Mouse (Mus musculus) bone marrow, adult 2 months (tissue): Measurements from ENCODE around the gene Chrna1. TPM values are rescaled to one million over a fixed set of nuclear protein-coding genes. Genes with fewer than 3 reads are reported as not detected.
"Not testable (repeated sequence)": the region's sequence is repeated elsewhere in the genome, so short reads cannot be mapped to it uniquely, and the experiment has no call there.

Source experiments
- H3K27ac ChIP-seq: fragments of 200-500 bp; 2 replicates; pipeline ENCODE4 v1.5.1; 2012; ENCODE audit warnings: low read depth, mild to moderate bottlenecking, control low read depth, inconsistent platforms, low read length; ENCODE audit not compliant: control insufficient read depth, poor library complexity, insufficient read depth
- H3K4me1 ChIP-seq: fragments of 200-500 bp; 2 replicates; pipeline ENCODE4 v1.6.1; 2011; ENCODE audit warnings: low read length; ENCODE audit not compliant: control insufficient read depth, insufficient read depth
- H3K4me3 ChIP-seq: fragments of 200-500 bp; replicated peaks from 2 replicates; pipeline ENCODE3; 2011; ENCODE audit warnings: mild to moderate bottlenecking, low read depth, low read length, control low read depth; ENCODE audit not compliant: control insufficient read depth
- CTCF ChIP-seq: fragments of 200-500 bp; IDR thresholded peaks from 2 replicates; pipeline ENCODE4 v1.5.1; 2011; ENCODE audit warnings: low read length, control low read depth; ENCODE audit not compliant: control insufficient read depth, insufficient read depth
- POLR2A ChIP-seq: fragments of 200-500 bp; IDR thresholded peaks from 2 replicates; pipeline ENCODE4 v1.6.1; 2011; ENCODE audit warnings: low read depth, mild to moderate bottlenecking, control low read depth, low read length, borderline replicate concordance; ENCODE audit not compliant: control insufficient read depth
- WGBS: fragments of 180-500 bp; shearing (Covaris S2); methylation state at CpG from one replicate; pipeline ENCODE4 v1.1.7; 2018; 5-methylcytosine and 5-hydroxymethylcytosine counted together
- polyA plus RNA-seq: library from polyadenylated mRNA; stranded (reverse); fragments of >200 nt; gene quantifications from 2 replicates; pipeline ENCODE4 v1.2.4, GENCODE M21; 2011; ENCODE audit warnings: low replicate concordance; ENCODE audit not compliant: missing spikeins, insufficient read depth, insufficient read length

The Chrna1 gene
- polyA plus RNA-seq, 1 experiment, result not detected

- no peak overlapping the region for H3K4me3 ChIP-seq
- WGBS, result 37% methylated on average over 23 of the region's 23 CpGs
- TF ChIP-seq POLR2A, result no peak
- no peak for TF ChIP-seq CTCF
- no peak overlapping the region for H3K27ac ChIP-seq
- H3K4me1 ChIP-seq, result peaks cover 4% of the 10 kb centered on the region; the same call in 1 of the 2 replicates
Measured at GRCm38 (mm10) chr2:73560899-73561664, 19.1 kb downstream of the Chrna1 start.

- no peak for TF ChIP-seq POLR2A
- no peak for TF ChIP-seq CTCF
- 74% methylated on average over 7 of the region's 7 CpGs for WGBS
Measured at GRCm38 (mm10) chr2:73560445-73560844, 19.7 kb downstream of the Chrna1 start.

GRCm38 (mm10) chr2:73557956-73558355 is 22.2 kb downstream of the Chrna1 start:
- no peak overlapping the region for H3K4me3 ChIP-seq
- WGBS, result 75% methylated on average over 8 of the region's 8 CpGs
- H3K4me1 ChIP-seq, result peaks cover 5% of the 10 kb centered on the region
- TF ChIP-seq POLR2A, result no peak
- TF ChIP-seq CTCF, result no peak
- no peak overlapping the region for H3K27ac ChIP-seq

More at GRCm38 (mm10) chr2:73560445-73560844, 19.7 kb downstream of the Chrna1 start:
- H3K27ac ChIP-seq, result no peak overlapping the region
- peaks cover 3% of the 10 kb centered on the region; the same call in 1 of the 2 replicates for H3K4me1 ChIP-seq
- H3K4me3 ChIP-seq, result no peak overlapping the region

- H3K4me1 ChIP-seq, H3K4me3 ChIP-seq, H3K27ac ChIP-seq: not testable (repeated sequence)
- 83% methylated on average over 3 of the region's 3 CpGs for WGBS
Measured at GRCm38 (mm10) chr2:73557061-73557460, 23.1 kb downstream of the Chrna1 start.

GRCm38 (mm10) chr2:73554389-73554788 is 25.7 kb downstream of the Chrna1 start:
- peaks cover 3% of the 10 kb centered on the region for H3K4me1 ChIP-seq
- H3K27ac ChIP-seq, result no peak overlapping the region; the same call in 1 of the 2 replicates
- TF ChIP-seq CTCF (no peak), POLR2A (no peak)
- no peak overlapping the region for H3K4me3 ChIP-seq
- 36% methylated on average over 3 of the region's 3 CpGs for WGBS

- no peak overlapping the region for H3K4me3 ChIP-seq
- H3K27ac ChIP-seq, result no peak overlapping the region
- 77% methylated on average over 3 of the region's 3 CpGs for WGBS
- TF ChIP-seq CTCF (no peak), POLR2A (no peak)
- H3K4me1 ChIP-seq, result peaks cover 3% of the 10 kb centered on the region
Measured at GRCm38 (mm10) chr2:73552926-73553325, 27.2 kb downstream of the Chrna1 start.

- no peak for TF ChIP-seq CTCF
- no peak for TF ChIP-seq POLR2A
- no peak overlapping the region for H3K27ac ChIP-seq
- peaks cover 5% of the 10 kb centered on the region for H3K4me1 ChIP-seq
- no peak overlapping the region for H3K4me3 ChIP-seq
- 15% methylated on average over 6 of the region's 6 CpGs for WGBS
Measured at GRCm38 (mm10) chr2:73550725-73551124, 29.4 kb downstream of the Chrna1 start.

- 12% methylated on average over 2 of the region's 2 CpGs for WGBS
- Histone ChIP-seq H3K27ac (peak overlapping the region; percentile 3; the same call in 1 of the 2 replicates), H3K4me3 (no peak overlapping the region), H3K4me1 (peaks cover 3% of the 10 kb centered on the region)
- no peak for TF ChIP-seq POLR2A
- no peak for TF ChIP-seq CTCF
Measured at GRCm38 (mm10) chr2:73548542-73548941, 31.6 kb downstream of the Chrna1 start.
